Mouse (Mus musculus) thymus, postnatal 10 days (tissue): ENCODE measurements around the gene Cenpn.

Experiments
- DNase-seq, 2 experiments: peaks; one replicate each; pipeline ENCODE4 v3.0.0; 2021; ENCODE audit warnings: low spot score in 2 of 2

Cenpn gene

DNA sequence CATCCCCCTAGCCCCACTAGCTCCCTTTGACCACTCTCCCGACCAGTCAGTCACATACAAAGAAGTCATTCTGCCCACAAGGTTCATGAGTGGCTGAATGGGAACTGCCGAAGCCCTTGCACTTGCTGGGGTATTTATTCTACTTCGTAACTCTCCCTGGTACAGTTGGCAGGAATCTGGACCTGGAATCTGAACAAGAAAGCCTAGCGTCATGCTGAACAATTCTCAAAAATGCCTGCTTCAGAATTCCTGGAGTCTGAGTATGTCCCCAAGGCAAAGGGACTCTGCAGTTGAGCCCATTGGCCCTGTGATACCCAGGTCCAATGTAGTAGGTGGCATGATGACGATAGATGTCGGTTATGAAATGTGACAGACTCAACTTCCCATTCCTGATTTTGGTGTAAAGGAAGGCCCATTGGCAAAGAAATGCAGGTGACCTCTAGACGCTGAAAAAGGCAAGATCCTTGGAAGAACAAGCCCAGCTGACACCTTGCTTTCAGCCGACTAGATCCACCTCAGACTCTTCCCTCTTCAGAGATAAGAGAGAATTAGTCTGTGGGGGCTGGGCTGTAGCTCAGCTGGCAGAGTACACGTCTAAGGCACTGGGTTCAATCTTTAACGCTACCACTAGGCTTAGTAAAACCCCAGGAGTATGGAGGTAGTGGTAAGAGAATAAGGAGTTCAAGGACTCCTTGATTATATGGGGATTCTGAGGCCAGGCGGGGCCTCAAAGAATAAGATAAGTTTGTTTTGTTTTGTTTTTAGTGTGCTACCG lies 20.9 kb downstream of the Cenpn start:
- DNase-seq: no peak

DNA sequence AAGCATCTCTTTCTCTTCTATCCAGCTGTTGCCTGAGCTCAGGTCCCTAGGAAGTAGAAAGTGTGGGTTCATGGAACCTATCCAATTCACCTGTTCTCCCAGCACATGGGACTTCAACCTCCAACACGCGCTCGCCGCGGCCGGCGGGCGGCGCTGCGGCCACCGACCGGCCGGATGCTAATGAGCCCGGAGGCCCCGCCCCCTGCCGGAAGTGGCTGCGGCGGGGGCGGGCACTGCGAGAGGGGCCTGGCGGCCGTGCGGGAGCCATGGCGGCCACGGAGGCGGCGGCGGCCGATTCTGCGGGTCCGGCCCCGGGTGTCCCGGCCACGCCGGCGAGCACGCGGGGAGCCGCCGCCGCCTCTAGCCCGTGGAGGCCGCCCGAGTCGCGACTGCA lies 21.6 kb downstream of the Cenpn start, which contains the start of gene Atmin:
Gene Atmin (plus strand): TSS at position 233 of the 394 bp plus-strand sequence.
- peak; percentile 58 to 82 for DNase-seq

- DNase-seq: peak; percentile 24 to 25
Measured at GRCm38 (mm10) chr8:116943555-116944384, 22.2 kb downstream of the Cenpn start.

- DNase-seq: no peak
Measured at GRCm38 (mm10) chr8:116944385-116944696, 22.8 kb downstream of the Cenpn start.

- no peak for DNase-seq
Measured at GRCm38 (mm10) chr8:116945169-116945910, 23.8 kb downstream of the Cenpn start.

DNA sequence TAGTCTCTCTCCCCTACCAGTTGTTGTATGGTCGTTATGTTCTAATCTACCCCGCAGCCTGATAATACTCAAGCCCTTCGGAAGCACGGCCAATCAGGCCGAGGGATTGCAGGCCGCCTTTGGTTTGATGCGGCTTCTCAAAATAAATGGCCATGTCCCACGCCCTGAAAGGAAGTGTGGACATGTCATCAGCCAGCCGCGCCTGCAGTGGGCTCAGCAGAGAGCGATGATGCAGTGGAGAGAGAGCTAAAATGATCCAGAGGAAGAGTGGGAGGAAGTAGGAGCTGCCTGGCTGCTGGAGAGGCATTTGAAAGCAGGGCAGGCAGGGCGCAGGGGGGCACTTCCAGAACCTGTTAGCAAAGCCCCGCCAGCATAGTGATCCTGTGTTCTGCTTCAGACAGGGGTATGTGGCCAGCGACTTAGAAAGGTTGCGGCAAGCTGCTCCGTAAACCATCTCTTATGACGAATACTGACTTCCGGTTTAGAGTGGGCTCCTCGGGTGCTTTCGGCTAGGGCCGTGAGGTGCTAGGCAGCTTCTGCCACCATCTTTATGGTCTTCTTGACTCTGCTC lies 24.8 kb downstream of the Cenpn start:
- peak in 1 of 2 experiments; percentile 12 for DNase-seq

- no peak for DNase-seq
Measured at GRCm38 (mm10) chr8:116946851-116947250, 25.3 kb downstream of the Cenpn start.

GRCm38 (mm10) chr8:116947589-116947988 lies 26.1 kb downstream of the Cenpn start:
- DNase-seq: no peak

GRCm38 (mm10) chr8:116951369-116951768 lies 29.8 kb downstream of the Cenpn start:
- DNase-seq: no peak

DNA sequence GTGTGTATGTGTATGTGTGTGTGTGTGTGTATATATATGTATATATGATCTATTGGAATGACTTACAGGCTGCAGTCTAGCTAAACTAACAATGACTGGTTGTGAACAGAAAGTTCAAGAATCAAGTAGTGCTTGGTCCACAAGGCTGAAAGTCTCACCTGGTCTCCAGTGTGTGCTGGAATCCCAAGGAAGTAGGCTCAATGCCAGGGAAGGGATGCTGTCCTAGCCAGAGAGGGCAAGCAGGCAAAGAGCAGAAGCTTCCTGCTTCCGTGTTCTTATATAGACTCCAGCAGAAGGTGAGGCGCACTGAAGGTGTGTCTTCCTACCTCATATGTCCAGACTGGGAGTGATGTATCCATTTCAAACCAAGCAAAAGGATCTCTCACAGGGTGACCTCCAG lies 30.2 kb downstream of the Cenpn start:
- DNase-seq: no peak

- peak; percentile 69 to 74 for DNase-seq
Measured at GRCm38 (mm10) chr8:116952428-116952827, 30.9 kb downstream of the Cenpn start.

DNA sequence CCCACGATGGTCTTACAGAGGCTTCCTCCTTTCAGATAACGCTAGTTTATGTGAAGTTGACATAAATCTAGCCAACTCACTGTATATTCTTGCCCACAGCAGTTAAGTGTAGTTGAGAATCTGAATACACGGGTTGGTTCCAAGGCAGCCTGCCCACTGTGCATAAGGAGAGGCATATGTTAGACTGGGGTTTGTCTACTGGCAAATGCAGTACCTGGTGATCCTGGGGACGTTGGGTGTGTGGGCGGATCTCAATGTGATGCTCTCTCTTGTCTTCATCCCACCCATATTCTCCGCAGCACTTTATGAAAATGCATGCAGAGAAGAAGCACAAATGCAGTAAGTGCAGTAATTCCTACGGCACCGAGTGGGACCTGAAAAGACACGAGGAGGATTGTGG lies 32.9 kb downstream of the Cenpn start:
- DNase-seq: no peak

DNA sequence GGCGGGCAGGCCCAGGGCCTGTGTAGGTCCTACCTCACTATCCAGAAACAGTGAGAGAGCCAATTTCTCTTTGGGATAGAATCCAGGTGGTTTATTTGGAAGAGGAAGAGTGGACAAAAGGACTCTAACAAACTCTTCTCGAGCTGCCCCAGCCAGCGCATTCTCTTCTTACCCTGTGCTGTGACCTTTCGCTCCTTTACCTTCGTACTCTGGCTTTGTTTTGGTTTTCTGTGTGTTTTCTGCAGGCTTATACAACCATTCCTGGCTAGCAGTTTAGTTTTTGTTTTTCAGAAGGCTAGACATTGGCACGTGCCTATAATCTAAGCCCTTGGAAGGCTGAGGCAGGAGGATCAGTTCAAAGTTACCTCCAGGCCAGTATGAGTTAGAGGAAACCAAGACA lies 48.0 kb downstream of the Cenpn start:
- DNase-seq: no peak

DNA sequence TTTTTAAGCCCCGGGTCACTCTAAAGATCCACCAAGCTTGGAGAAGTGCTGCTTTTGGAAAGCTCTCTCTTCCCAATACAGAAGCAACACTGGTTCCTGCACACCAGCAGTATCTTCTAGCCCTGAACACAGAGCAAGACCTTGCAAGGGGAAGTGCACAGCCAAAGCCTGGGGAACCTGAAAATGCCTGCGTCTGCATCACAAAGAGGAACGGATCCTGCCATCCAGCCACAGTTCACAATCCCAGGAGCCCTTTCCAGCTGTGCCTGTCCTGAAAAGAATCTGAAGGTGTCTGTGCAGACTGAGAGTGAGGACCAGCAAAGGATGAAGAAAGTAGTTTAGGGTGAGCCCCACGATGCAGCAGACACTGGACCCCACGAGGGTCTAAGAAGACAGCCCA lies 53.5 kb downstream of the Cenpn start:
- DNase-seq: no peak

DNA sequence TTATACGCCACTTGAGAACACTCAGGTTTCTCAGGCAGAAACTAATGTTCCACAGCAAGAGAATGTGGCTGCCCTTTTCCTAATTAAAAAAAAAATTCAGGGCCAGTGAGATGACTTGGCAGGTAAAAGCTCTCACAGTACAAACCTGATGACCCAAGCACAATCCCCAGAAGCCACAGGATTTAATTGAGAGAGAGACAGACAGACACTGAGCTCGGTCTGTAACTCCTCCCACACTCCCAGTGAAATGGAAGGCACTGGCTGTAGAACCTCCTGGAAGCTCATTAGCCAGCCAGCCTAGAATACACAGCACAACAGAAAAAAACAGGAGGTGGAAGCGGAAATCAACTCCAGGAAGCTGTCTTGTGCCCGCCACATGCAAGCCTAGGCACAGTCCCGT lies 54.1 kb downstream of the Cenpn start:
- no peak for DNase-seq

GRCm38 (mm10) chr8:116978052-116978451 lies 56.5 kb downstream of the Cenpn start:
- DNase-seq: no peak

- peak; percentile 97 to 98 for DNase-seq
Measured at GRCm38 (mm10) chr8:116978631-116979256, 57.2 kb downstream of the Cenpn start, which contains the start of gene 1700030J22Rik. TSS of gene 1700030J22Rik (minus strand) at chr8:116978959.

DNA sequence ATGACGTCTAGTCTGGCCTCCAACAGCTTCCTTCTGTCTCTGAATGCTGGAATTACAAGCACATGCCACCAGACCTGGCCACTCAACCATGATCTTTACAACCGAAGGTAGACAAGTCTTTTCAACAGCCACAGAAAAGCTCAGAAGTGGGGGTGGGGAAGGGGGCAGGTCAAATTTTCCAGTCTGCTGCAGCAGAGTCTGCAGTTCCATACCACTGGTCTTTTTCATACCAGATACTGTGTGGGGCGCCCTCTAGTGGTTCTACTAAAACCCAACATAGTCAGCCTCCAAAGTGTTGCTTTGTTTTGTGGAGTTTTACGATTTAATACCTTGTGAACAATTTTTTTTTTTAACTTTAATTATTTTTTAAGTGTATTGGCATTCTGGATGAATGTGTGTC lies 58.6 kb downstream of the Cenpn start:
- DNase-seq: peak; percentile 50 to 77

- no peak for DNase-seq
Measured at GRCm38 (mm10) chr8:116989842-116990241, 68.3 kb downstream of the Cenpn start.
